Mouse (Mus musculus) layer of hippocampus, postnatal 36 days (tissue): ENCODE data around the gene Dse. TPM values are rescaled to one million over a fixed set of nuclear protein-coding genes. Genes with fewer than 3 reads are reported as not detected.

Source experiments
- DNase-seq, 2 experiments: peaks; one replicate each; pipeline ENCODE4 v3.0.0; 2022
- total RNA-seq, 2 experiments: library from RNA; stranded (reverse); gene quantifications; 2 replicates each; pipeline ENCODE4 v1.2.3; 2021

Dse gene
- total RNA-seq, 2 experiments from 2014 or later = 7.8 TPM

DNA sequence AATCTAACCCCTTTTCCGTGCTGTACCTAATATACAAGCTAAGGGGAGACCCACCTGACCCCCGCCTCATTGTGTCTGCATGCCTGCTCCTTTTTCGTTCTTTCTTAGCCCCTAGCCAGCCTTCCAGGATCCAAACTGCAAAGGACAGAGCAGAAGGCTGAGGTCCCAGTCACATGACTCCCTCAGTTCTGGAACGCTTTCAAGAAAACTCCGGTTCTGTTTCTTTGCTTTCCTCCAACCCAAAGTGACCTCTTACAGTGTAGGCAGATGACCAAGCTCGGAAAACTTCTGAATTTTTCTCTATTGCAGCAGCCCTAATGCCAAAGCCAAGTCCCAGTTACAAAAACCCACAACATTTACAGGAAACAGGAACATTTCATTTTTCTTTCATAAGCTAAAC is 79.1 kb downstream of the Dse start:
- DNase-seq = no peak

DNA sequence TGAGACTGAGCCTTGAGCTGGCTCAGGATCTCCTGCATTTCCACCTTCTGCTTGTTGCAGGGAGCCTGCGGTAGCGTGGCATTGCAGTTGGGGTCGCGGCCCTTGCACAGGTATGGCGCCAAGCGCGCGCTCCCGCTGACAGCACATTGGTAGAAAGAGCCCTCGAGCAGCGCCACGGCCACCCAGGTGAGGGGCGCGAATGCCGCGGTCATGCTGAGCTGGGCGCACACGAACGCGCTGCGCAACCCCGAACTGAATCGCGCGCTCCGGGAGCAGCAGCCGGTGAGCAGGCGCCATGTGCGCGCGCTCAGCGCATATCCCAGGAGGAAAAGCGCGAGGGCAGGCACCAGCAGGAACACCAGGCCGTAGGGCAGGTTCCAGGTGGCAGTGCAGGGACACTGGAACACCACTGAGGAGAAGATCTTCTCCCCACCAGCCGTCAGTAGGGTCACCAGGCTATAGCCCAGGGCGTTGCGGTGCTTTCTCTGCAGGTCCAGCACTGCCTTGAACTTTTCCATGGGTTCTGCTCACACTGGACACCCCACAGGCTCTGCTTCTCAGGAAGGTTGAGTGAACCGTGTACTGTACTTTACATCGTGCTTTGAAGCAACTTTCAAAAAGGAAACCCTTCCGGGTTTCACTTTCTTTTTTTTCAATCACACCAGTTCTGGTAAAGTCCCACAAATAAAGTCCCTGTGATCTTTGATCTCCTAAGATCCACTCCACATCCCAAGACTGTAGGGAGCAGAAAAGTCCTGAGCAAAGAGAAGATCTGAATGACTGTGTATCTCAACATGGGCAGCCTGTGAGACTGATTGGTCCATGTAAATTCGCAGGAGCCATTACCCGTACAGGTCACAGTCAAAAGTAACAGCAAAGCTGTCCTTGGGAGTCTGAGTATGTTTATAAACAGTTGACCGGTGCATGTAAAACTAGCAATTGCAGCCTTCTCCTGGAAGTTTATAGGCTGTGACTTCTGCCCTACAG is 79.8 kb downstream of the Dse start, which contains the start of gene Calhm6:
TSS of gene Calhm6 (minus strand) at position 593 of the 987 bp plus-strand sequence.
- peak; percentile 32 to 38 for DNase-seq

DNA sequence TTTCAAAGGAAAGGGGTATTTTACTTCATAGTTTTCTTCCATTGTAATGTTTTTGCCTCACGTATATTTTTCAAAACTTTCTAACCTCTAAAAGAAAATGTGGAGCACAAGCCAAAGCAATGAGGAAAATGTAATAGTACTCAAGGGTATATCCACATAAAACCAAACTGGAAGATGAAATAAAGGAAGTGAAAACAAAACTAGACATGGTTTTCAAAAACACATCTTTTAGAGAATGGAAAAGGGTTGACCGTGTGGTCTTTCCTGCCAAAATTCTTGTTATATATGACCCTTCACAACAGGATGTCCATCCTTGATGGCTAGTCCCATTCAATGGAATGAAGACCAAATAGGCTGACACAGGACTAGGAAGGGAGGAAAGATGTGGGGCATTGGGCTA is 89.1 kb downstream of the Dse start:
- no peak for DNase-seq

DNA sequence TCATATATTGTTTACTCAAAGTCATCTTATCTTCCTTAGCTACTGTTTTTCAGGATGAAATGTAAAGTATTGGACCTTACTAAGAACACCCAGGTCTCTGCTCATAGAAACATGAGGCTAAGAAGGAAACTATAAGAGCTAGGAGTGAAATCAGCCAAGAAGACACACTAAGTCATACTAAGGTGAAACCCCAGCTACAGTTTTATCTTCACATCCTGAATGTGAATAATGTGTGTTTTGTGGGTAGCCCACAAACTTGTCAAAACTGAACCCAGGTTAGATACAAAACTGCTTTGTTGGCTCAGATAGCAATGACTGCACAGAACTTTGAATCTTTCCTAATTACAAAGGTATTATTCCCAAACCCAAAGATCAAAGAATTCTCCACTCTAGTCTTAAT is 89.7 kb downstream of the Dse start:
- no peak for DNase-seq

DNA sequence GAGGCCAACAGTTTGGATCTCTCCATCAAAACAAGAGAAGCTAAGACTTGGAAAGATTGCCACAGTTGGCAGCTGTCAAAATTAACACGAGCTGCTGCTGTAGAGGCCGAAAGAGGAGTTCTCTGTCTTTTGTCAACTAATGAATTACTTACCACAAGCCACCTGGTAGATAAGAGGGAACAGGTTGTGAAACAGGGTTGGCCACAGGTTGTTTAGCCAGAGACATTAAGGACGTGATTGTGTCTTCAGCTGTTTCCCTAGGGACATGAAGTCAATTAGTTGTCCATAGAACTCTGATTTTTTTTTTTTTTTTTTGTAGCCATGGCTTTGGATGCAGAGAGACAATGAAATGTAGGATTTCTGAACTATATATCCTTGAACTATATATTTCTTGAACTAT is 90.4 kb downstream of the Dse start:
- DNase-seq = no peak

DNA sequence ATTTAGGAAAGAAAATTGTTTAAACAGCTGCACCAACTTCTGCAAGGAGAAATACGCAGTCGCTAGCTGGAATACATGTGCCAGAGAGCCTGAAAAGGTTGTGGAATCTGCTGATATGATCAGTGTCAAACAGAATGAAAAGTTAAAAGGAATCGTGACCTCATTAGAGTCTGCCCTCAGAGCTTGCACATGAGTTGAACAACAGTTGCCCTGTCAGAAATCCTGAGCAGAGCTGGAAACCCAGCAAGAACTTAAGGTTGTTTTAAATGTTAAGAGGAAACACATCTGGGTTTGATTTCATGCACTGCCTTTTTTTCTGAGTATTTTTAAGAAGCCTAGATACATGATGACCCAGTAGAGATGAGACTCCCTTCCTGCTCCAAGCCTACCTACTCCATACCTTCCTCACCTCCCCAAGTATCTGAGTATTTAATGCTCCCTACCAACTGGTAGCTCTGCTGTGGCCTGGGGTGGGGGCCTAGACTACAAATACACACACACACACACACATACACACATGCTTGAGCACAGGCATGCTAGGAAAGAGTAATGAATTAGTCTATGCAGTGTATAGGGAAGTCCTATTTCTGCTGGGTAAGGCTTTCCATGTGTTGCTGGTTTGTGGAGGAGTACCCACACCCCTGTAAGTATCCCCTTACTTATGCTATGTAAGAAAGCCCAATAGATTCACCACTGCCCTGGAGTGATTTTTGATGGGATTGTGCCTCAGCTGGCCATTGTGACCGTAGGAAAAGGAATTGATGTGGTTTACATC is 95.4 kb downstream of the Dse start:
- no peak for DNase-seq

DNA sequence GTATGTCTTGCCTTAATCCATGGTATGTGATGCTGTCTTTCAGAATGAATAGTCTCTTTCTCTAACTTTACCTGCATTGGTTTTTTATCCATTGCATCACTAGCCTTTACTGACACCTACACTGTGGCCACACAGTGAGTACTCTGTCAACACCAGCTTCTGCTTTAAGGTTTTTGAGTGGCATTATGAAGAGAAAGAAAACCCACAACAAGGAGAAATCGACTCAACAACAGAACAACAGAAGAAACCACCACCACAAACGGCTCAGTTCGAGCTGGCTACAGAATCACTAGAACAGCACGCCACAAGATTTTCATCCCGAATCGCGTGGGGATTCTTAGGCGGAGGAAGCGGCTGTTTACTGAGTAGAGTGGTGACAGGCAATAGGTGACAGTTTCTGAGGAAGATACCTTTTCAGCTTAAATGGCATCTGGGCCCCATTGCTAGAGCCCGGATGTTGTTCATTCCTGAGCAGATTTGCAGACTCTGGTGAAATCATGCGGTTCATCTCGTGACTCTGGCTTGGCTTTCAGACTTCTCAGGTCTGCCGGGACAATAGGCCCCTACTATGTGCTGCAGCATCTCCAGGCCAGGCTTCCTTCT is 96.6 kb downstream of the Dse start:
- no peak for DNase-seq

Other genes with a start within 250 kb of the Dse start
- gene Rwdd1, start 188.1 kb downstream of the Dse start, total RNA-seq = 100 to 1,000 TPM; 101 to 103 TPM
- not detected for gene Trappc3l, start 170.1 kb downstream of the Dse start, total RNA-seq
- not detected for gene Calhm4, start 163.4 kb downstream of the Dse start, total RNA-seq
- gene Calhm5, start 111.2 kb downstream of the Dse start, total RNA-seq = 1 to 10 TPM; 3.4 to 4.3 TPM
- gene Calhm6, start 79.7 kb downstream of the Dse start, total RNA-seq = not detected
- 100 to 1,000 TPM; 151 to 170 TPM for gene Tspyl1, start 74.5 kb upstream of the Dse start, total RNA-seq
- 100 to 1,000 TPM; 346 to 384 TPM for gene Tspyl4, start 89.7 kb upstream of the Dse start, total RNA-seq
- not detected for gene Col10a1, start 182.3 kb upstream of the Dse start, total RNA-seq
- 1 to 10 TPM; 3.6 to 3.8 TPM for gene Nt5dc1, start 210.8 kb upstream of the Dse start, total RNA-seq